Mouse (Mus musculus) frontal cortex, postnatal 36 days (tissue): ENCODE results near the gene Pcsk5.
"Not testable (repeated sequence)": the region's sequence is repeated elsewhere in the genome, so short reads cannot be mapped to it uniquely, and the experiment has no call there.

Experiments used
- DNase-seq, 2 experiments: peaks; one replicate each; pipeline ENCODE4 v3.0.0; 2022; ENCODE audit warnings: low spot score in 2 of 2

Pcsk5 gene

GRCm38 (mm10) chr19:17476021-17476420 lies 361.4 kb downstream of the Pcsk5 start:
- DNase-seq, result no peak

GRCm38 (mm10) chr19:17473138-17473537 lies 364.3 kb downstream of the Pcsk5 start:
- not testable (repeated sequence) for DNase-seq

GRCm38 (mm10) chr19:17471861-17472260 lies 365.6 kb downstream of the Pcsk5 start:
- no peak for DNase-seq

- DNase-seq, result no peak
Observed at GRCm38 (mm10) chr19:17471196-17471595, 366.2 kb downstream of the Pcsk5 start.

- peak in 1 of 2 experiments; percentile 60 for DNase-seq
Observed at GRCm38 (mm10) chr19:17467556-17468211, 369.7 kb downstream of the Pcsk5 start.

- no peak for DNase-seq
Observed at GRCm38 (mm10) chr19:17452001-17452400, 385.4 kb downstream of the Pcsk5 start.

GRCm38 (mm10) chr19:17443581-17443980 lies 393.9 kb downstream of the Pcsk5 start:
- no peak for DNase-seq

GRCm38 (mm10) chr19:17439476-17440189 lies 397.8 kb downstream of the Pcsk5 start:
- DNase-seq, result no peak

- no peak for DNase-seq
Observed at GRCm38 (mm10) chr19:17436651-17437050, 400.8 kb downstream of the Pcsk5 start.

GRCm38 (mm10) chr19:17428561-17428914 lies 408.9 kb downstream of the Pcsk5 start:
- no peak for DNase-seq

- DNase-seq, result no peak
Observed at GRCm38 (mm10) chr19:17427824-17428560, 409.4 kb downstream of the Pcsk5 start.

- DNase-seq, result no peak
Observed at GRCm38 (mm10) chr19:17423306-17423705, 414.1 kb downstream of the Pcsk5 start.

- no peak for DNase-seq
Observed at GRCm38 (mm10) chr19:17417855-17418254, 419.6 kb downstream of the Pcsk5 start.

- DNase-seq, result no peak
Observed at GRCm38 (mm10) chr19:17412915-17413459, 424.4 kb downstream of the Pcsk5 start.

GRCm38 (mm10) chr19:17410465-17411065 lies 426.9 kb downstream of the Pcsk5 start:
- no peak for DNase-seq

GRCm38 (mm10) chr19:17409351-17409750 lies 428.1 kb downstream of the Pcsk5 start:
- DNase-seq, result no peak

- no peak for DNase-seq
Observed at GRCm38 (mm10) chr19:17408591-17408990, 428.8 kb downstream of the Pcsk5 start.

- no peak for DNase-seq
Observed at GRCm38 (mm10) chr19:17406823-17407222, 430.6 kb downstream of the Pcsk5 start.

GRCm38 (mm10) chr19:17403175-17403574 lies 434.3 kb downstream of the Pcsk5 start:
- no peak for DNase-seq

GRCm38 (mm10) chr19:17400571-17400970 lies 436.9 kb downstream of the Pcsk5 start:
- DNase-seq, result no peak

- DNase-seq, result no peak
Observed at GRCm38 (mm10) chr19:17399965-17400364, 437.5 kb downstream of the Pcsk5 start.

GRCm38 (mm10) chr19:17397922-17398321 lies 439.5 kb downstream of the Pcsk5 start:
- no peak for DNase-seq
